Mouse (Mus musculus): Measurements from ENCODE around the gene Ccser1.

Gene Ccser1

DNA sequence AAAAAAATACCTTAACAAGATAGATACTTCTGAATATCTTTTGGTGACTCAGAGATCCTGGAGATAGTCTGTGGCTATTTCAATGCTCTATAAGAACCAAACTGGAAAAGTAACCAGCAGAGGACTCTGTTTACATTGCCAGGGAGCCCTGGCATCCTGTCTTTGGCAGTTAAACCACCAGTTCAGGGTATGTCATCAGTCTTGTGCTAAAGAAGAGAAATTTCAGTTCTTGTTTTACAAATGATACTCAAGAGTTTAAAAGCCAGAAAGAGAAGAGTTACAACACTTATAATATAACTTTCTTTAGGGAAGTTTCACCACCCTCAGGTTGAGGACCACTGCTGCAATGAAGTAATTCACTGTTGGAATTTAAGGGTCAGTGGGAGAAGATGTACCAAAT, 258.0 kb downstream of the Ccser1 start:
- DNase-seq (ENCODE audit: low spot score), result no peak

DNA sequence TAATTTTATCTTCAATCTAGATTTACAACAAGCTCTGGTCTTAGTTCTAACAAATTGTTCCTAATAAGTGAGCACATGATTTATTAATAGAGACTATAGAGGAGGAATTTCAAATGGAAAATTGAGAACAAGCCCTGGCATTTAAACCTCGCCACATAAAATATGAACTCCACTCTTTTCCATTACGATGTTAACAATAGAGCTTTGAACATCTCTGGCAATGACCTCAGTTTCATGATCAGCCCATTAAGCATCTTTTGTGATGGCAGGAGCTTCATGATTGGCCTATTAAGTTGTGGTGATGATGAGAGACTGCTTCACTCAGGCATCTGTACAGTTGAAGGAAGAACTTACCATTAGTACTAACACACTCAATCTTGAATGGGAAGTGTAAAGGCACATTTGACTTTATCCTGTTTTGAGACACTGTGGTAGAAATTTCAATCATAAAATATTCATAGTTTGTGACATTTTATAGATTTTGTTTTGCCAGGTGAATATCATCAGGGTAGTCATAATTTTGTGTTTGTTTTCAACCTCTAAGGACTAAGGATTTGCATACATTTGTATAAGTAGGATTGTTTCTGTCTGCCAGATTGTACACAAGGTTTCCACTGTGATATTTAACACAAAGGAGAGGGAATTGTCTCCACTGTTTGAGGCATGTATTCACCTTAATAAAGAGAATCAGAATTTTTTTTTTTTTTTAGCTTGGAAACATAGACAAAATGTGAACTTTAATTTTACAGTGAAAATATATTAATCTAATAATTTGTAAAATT, 291.4 kb downstream of the Ccser1 start:
- DNase-seq (ENCODE audit: low spot score), result no peak

GRCm38 (mm10) chr6:61485336-61485735, 305.2 kb downstream of the Ccser1 start:
- DNase-seq (ENCODE audit: low spot score), result no peak

DNA sequence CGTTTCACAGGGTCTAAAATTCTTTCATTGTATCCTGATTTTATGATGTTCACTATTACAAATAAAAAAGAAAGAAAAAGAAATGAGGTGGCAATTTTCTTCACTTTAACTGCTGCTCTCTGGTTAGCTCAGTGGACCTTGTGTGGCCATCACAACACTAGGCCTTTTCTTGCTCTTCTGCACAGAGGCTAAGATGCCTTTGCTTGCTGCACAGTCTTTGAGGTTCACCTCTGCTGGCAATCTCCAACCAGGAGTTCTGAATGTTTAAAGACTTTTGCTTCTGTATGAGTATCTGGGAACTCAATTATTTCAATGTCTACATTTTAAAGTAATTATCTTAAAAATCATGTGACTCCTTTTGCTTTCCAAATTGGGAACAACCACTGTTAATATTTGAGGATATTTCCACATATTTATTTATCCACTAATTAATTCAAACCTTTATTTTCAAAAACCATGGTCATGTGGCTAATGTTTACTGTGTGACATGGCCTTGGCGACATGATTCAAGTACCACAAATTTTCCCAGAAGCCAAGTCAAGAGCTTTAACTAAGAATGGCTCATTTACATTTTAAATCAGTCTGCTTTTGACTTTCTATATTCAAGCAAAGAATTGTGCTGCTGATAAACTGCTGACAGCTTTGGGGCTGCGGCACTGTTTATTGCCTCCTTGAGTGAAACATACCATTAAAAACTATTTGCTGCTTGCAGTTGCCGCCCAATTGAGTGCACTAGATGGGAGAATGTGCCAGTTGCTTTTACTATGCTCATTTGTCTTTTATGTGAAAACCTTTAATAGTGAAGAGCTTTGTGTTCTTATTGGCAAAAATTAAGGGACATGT, 312.1 kb downstream of the Ccser1 start:
- DNase-seq (ENCODE audit: low spot score), result no peak

DNA sequence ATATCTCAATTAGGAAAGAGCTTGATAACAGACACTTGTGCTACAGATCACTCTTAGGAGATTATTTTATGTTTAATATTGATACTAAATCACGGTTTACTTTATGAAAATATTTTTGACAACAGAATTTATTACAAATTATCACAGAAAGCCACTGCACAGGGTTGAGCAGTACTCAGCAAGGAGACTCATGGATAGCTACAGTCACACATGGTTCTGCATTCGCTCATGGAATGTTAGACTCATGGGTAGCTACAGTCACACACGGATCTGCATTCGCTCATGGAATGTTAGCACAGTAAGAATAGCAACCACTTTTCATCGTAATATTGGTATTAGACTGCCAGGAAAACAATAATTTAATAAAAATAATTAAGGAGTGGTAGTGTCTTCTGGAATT, 313.3 kb downstream of the Ccser1 start:
- DNase-seq (ENCODE audit: low spot score), result no peak

GRCm38 (mm10) chr6:61515310-61515709, 335.2 kb downstream of the Ccser1 start:
- no peak for DNase-seq (ENCODE audit: low spot score)

- no peak for DNase-seq (ENCODE audit: low spot score)
These were observed 341.5 kb downstream of the Ccser1 start for GRCm38 (mm10) chr6:61521587-61521986.

- DNase-seq (ENCODE audit: low spot score), result no peak
These were observed 342.0 kb downstream of the Ccser1 start for GRCm38 (mm10) chr6:61522108-61522507.

GRCm38 (mm10) chr6:61523748-61524493, 343.8 kb downstream of the Ccser1 start:
- DNase-seq (ENCODE audit: low spot score), result no peak

DNA sequence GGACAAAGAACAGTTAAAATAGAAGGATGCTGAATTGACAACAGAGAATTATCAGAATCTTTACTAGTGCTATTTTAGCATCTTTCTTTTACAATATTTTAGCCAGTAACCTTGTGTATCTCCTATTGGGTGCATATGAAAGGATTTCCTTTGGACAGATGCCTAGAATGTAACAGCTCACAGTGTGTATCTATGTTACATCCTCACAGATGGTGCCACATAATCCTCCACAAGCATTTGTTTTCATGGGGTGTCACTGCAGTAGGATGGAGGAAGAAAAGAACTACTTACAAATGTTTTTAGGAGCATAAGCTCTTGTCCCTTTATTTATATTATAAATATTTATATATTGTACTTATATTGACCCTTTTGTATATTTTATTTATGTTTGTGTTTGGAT, 360.6 kb downstream of the Ccser1 start:
- DNase-seq (ENCODE audit: low spot score), result no peak

DNA sequence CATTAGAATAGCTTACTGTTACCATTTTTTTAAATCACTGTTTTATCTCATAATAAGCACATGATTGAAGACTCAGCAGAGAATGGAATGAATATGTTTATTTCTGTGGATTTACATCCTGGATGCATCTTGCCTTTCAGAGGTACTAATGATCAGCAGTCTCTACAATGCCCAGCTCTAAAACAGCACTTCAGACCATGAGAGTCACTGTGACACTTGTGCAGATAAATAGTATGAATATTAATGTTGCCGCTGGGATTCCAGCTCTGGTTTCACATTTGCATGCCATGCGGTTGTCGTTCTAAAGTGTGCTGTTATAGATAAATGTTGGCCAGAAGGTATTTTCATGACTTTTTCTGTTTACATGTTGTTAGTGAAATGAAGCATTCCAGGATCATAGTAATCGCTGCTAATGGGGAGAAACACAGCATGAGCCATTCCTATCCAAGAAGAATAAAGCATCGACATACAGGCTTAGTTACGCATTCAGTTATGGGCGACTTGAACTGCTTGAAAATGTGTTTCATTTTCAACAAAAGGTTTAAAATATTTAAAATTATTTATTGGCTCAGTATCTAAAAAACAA, 363.4 kb downstream of the Ccser1 start:
- DNase-seq (ENCODE audit: low spot score), result no peak

- no peak for DNase-seq (ENCODE audit: low spot score)
These were observed 387.4 kb downstream of the Ccser1 start for GRCm38 (mm10) chr6:61567551-61567950.

DNA sequence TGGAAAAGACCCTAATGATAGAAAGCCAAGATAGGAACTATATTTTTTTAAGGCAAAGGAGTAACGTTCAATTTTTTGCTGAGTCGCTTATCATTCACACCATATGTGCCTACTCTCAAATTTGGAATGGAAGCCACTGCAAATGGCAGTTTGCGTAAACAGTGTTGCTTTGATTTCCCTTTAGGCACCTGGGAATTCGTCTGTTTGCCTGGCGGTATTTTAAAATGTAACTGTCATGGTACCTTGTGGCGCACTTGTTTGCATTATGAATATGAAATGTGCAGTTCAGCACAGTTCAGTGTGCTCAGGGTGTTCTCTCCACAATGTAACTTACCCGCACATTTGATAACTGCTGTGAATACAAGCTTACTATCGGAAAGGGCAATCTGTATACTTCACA, 387.8 kb downstream of the Ccser1 start:
- DNase-seq (ENCODE audit: low spot score), result no peak

- no peak for DNase-seq (ENCODE audit: low spot score)
These were observed 401.6 kb downstream of the Ccser1 start for GRCm38 (mm10) chr6:61581696-61582095.

- DNase-seq (ENCODE audit: low spot score), result no peak
These were observed 408.9 kb downstream of the Ccser1 start for GRCm38 (mm10) chr6:61588999-61589398.

DNA sequence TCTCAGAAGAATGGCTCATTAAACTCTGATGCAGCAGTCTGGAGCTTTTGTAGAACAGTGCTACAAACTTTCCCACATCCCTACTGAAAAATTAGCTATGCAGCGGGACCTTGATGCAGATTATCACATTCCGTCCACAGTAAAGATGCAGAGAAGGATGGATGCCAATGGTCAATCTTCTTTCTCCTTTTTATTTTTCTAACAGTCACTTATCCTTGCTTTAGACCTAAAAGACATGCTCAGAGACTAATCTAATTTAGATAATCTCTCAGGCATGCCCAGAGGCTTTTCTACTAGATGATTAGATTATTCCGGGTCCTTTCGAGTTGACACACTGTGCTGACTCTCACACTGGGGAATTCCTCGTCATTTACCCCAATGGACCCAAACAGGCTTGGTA, 421.8 kb downstream of the Ccser1 start:
- no peak for DNase-seq (ENCODE audit: low spot score)

DNA sequence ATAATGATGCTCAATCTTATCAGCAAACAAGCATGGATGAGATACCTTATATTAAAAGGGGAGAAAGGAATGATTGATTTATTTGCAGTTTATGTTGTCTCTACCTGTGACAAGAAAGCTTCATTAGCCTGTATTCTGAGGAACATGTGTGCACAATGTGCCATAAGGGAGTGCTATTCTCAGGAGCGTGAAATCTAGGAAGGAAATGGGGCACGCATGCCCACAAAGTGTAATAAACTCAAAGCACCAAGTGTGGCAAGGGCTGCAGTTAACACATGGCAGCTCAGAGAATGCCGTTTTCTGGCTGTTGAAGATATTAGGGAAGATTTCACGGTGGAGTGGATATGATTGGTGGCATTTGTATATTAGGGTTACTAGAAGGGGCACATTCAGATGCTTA, 434.8 kb downstream of the Ccser1 start:
- no peak for DNase-seq (ENCODE audit: low spot score)

- no peak for DNase-seq (ENCODE audit: low spot score)
These were observed 441.6 kb downstream of the Ccser1 start for GRCm38 (mm10) chr6:61621707-61622106.

GRCm38 (mm10) chr6:61661414-61661813, 481.3 kb downstream of the Ccser1 start:
- no peak for DNase-seq (ENCODE audit: low spot score)

GRCm38 (mm10) chr6:61664572-61664971, 484.4 kb downstream of the Ccser1 start:
- no peak for DNase-seq (ENCODE audit: low spot score)

GRCm38 (mm10) chr6:61687002-61687401, 506.9 kb downstream of the Ccser1 start:
- peak; percentile 3 for DNase-seq (ENCODE audit: low spot score)

- no peak for DNase-seq (ENCODE audit: low spot score)
These were observed 522.9 kb downstream of the Ccser1 start for GRCm38 (mm10) chr6:61703003-61703402.
